Mouse (Mus musculus) spleen, postnatal 10 days (tissue): ENCODE measurements around the gene Cacul1.
"Not testable (repeated sequence)": the region's sequence is repeated elsewhere in the genome, so short reads cannot be mapped to it uniquely, and the experiment has no call there.

Experiments used
- DNase-seq, 2 experiments: peaks; one replicate each; pipeline ENCODE4 v3.0.0; 2021 to 2022; ENCODE audit warnings: low spot score in 2 of 2

Cacul1 gene

DNA sequence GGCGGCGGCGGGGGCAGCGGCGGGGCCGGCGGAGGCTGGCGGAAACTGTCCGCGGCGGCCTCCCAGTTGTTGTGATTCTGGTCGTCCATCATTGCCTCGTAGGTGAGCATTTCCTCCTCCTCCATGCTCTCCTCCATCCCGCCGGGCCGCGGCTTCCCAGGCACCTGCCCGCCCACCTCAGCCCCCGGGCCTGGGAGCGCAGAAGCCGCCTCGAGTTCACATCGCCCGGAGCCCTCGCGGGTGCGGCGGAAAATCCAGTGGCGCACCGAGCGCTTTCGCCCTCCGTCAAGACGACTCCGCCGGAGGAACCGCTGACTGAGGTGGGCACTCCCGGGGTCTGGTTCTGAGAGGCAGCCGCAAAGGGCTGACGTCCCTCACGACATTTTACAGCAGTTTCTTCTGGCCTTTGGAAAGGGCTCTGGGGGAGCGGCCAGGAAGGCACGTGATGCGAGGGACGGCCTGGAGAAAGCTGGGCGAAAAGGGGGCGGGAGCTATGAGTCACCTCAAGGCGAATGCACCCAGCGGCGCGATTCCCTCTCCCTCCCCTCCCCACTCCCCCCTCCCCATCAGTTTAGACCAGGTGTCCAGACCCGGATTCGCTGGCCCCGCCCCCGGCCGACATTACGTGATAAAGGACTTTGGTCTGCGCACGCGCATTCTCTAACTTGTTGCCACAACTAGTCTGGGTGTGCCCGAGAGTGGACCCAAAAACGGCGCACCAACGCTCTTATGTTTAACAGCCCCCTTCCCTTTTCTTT is at the start of gene Cacul1:
Cacul1 (minus strand) TSS at position 444 of the 758 bp plus-strand sequence.
- peak; percentile 93 to 98 for DNase-seq

DNA sequence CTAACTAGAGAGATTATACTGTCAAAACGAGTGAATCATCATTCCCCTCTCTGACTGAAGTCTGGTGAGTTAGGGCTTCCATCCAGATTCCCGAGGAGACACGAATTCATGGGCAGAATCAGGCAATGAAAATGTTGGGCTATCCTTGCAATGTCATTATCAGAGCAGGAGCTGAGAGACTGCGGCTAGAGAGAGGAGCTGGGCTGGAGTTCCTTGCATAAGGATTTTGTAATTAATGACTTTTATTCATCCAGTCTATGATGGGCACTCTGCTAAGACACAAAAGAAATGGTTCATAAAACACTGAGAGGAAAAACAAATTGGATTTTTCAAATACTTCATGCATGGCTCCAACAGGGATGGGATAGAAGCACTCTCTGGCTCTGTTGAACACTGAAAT is 38.6 kb upstream of the Cacul1 start:
- no peak for DNase-seq

DNA sequence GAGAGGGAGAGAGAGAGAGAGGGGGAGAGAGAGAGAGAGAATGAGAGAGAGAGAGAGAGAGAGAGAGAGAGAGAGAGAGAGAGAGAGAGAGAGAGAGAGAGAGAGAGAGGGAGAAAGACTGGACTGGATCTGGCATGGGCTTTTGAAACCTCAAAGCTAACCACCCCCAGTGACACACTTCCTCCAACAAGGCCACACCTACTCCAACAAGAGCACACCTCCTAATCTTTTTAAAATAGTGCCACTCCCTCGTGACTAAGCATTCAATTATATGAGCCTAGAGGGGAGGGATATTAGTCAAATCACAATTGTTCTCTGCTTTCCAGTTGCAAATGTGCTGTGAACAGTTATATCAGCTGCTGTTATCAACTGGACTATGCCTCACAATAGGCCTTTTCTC is 36.2 kb upstream of the Cacul1 start:
- no peak for DNase-seq

DNA sequence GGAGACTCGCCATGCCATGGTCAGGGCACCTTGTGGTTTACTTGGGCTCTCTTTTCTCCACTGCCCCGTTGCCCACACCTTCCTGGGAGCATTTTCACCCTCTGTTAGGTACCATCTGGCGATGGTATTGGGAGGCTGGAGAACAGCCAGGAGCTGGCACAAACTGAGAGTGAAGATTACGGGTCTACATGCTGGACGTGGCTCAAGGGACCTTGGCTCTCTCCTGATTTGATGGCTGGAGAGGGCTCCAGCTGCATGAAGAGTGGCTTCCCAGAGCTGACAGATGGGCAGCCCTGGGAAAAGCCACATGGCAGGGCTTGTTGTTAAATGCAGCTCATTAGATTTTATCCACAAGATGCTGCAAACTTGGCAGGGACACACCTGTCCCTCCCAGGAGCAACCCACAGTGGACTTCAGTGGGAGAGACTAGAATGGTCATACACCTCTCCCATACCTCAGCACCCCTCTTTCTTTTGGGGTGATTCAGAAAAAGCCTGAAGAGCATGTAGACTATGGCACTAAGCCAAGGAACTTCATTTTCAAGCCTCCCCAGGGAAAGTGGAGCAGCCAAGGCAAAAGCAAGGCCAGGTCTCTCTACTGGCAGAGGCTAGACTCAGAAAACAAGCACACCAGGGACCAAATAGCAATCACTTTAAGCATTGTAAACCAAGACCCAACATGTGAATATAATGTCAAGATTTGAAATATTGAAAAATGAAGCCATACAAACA is 34.8 kb upstream of the Cacul1 start:
- DNase-seq = no peak

DNA sequence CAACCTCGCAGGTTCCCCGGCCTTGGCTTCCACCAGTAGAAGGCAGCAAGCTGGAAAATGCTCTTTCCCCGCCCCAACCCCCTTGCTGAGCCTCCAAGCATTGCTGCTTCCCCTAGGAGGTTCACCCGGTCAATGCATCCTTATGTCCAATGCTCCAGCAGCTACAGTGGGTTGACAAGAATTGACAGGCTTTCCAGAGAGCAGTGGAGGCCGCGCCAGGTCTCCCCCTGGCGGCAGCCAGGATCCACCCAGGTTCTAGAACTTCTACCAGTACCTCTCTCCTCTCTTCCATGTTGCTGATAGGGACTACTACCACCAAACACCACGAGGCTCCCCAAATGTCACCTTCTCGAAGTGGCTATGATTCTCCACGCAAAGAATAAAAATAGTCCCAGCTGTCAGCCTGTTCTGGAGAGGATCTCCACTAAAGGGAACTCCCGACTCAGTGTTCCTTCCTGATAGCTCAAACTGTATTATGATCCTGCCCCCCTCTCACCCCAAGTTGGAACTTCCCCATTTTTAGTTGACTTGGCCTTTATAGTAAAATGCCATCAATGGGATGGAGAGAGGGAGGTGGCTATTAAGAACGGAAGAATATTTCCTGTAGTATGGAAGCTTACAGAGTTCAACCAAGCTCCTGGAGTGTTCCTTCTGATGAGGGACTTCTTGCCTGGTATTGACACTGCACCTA is 30.8 kb upstream of the Cacul1 start:
- DNase-seq = peak in 1 of 2 experiments; percentile 34

DNA sequence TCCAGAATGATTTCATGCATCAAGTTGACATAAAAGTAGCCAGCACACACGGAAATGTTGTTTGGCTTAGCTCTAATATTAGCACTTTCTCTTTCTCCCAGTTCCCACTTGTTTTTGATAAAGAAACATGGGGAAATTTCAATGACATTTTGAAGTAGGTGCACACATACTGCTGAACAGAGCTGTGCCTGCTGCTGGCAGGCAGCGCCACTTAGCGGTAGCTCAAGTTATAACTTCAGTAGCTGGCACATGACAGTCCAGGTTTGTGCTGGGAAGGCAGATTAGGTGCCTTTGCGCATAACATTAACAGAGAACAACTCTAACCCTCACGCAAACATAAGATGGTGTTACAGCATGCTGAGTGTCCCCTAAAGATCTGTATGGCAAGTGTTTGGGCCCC is 27.9 kb upstream of the Cacul1 start:
- DNase-seq = peak; percentile 23 to 64

DNA sequence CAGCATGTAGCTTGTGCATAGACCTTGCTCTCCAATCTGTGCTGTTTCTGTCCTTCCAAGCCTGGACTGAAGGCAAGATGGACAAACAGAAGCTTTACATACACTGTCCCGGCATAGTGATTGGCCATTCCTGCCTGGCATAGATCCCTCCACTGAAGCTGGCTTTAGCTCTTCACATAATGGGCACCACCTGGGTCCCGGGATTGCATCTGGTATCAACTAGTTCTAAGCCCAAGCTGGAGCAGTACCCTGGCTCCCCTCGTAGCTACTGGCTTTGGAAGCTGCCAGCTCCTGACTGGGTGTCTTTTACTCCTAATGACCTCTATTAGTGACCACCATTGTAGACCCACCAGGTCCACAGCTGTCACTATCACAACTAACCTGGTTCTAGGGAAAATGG is 22.8 kb upstream of the Cacul1 start:
- no peak for DNase-seq

DNA sequence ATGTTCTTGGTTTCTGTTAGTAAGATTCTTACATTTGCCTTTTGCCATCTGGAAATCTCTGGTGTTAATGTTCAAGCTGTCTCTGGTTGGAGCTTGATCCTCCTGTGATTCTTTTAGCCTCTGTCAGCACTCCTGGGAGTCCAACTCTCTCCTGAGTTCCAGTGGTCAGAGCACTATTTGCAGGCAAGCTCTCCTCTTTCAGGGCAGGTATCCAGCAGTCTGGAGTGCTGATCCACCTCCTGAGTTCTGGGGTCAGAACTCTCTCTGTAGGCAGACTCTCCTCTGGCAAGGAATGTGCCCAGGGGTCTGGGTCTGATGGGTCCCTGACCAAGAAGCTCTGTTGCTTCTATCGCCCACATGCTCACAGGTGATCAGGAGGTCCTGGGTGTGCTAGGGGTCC is 21.2 kb upstream of the Cacul1 start:
- DNase-seq = not testable (repeated sequence)

DNA sequence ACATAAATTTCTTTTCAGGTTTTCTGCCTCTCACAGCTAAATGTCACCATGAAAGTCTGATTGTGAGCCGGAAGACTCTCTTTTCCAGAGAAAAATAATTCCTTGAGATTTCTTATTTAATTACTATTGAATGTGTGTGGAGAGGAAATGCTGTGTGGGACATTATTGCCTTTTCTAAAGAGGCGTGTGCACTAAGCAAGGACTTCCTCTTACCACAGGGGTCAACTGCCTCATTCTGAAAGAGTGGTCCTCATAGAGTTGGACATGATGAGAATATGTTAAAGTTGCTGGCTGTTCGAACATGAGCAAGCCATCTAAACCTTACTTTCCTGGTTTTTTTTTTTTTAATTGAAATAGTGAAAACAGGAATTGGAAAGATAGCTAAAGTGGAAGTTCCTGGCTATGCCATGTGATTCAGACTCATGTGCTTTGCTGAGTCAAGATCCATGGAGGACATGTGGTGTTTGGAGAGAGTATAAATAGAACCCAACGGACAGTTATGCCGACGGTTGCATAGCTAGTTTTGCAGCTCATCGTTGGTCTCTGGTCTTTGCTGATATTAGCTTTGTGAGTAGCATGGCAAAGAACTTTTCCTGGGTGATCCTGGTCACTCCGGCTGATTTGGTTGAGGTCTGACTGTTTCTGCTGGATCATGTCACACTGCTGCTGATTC is 17.3 kb upstream of the Cacul1 start:
- DNase-seq = no peak

DNA sequence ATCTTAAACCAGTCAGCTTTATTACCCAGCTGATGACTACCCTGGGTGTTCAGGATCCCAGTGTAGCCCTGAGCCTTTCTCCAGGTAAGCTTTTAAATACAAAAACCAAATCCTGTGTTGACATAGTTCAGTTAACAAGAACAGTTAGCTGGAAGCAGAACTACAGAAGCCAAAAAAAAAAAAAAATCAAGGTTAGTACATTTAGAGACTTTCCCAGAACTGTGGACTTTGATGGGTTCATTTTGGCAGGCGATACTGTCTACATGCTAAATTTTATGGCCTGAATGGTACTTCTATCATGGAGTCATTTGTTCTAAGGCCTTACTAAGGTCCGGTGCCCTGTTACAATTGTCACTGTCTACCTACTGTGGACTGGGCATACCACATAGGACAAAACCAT is 8.8 kb upstream of the Cacul1 start:
- DNase-seq = no peak

DNA sequence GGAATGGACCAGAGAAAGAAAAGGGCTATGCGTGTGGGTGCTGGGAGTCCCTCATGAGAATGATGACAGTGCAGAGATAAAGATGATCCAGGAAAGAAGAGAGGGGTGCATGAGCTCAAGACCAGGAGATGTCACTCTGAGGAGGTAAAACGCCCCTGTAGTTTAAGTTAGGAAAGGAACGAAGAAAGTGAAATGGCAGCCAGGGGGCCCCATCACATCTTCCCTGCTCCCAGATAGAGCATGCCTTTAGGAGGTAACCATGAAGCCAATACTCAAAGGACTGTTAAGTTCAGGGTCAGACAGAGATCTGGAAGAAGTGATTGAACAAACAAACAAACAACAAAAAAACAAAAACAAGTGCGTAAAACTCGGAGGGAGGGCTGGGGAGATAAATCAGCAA is 5.8 kb upstream of the Cacul1 start:
- DNase-seq = no peak

DNA sequence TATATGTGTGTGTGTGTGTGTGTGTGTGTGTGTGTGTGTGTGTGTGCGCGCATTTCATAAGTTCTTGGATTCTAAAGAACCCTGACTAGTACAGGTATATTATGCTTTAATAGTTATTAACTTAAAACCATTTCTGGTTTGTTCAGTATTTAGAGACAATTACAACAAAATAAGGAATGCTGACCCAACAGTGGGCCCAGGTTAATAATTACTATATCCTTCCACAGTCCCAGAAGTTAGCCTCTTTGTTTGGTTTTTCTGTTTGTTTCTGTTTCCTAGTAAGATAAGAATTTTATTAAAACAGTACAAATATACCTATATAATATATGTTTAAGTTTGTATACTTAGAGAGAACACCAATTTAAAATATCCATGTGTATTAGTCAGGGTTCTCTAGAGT is 2.4 kb upstream of the Cacul1 start:
- DNase-seq = no peak

DNA sequence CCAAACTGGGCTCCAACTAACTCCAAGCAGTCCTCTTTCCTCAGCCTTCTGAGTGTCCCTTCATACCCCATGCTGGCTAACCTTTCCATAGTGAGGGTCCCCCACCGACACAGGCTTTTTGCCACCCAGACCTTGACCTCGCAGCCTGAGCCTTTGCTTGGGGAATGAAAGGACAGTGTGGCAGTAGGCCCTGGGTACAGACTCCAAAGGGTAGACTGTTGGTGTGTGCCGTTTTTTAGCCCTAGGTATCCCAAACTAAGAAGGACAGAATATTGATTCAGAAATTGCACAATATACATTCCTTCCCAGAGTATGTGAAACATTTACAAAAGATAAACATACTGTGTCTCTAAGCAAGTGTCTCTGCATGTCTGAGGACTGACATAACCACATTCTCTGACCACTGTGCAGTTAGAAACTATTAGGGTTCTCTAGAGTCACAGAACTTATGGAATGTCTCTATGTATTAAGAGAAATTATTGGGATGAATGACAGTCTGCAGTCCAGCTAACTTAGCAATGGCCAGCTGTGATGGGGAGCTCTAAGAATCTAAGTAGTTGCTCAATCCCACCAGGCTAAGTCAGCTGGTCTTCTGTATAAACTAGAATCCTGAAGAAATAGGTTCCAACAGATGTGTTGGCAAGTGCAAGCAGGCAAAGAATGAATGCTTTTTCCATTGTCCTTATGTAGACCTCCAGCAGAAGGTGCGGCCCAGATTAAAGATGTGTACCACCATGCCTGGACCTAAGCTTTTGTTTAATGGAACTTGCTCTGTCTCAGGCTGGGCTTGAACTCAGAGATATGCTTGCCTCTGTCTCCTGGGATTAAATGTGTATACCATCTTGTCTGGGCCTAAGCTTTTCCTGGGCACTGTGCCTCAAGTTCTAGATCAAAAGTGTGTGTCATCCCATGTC is 809 bp upstream of the Cacul1 start:
- DNase-seq = no peak

DNA sequence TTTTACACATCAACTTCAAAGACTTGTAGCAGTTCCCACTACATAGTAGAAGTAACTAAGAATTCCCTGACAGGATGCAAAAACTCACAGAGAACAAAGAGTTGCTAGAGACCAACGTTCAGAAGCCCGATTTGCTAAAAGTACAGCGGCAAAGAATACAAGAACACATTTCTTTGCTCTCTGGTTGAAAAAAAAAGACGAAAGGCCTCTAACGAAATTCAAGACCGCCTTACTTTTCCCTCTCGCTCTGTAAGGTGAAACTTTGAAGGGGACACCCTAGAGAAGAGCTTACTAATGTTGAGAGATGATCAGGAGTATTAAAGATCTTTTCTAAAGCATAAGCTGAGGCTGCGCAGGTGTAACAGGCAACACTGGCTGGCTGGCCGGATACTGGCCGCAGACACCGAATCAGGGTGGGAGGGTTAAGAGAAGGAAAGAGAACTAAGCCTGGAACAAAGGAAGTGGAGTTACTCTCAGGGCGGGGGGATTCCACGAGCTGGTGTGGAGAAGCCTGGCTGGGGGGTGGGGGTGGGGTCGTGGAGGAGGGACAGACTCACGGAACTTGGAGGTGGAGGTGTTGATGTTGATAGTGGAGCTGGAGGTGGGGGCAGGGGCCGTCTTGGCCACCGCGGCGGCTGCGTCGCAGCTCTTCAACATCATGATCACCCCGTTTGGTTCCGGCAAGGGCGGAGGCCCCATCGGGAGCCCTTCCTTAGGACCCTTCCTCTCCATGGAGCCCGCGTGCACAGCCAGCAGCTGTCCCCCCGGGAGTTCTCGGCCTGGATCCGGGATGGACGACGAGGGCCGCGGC is 849 bp downstream of the Cacul1 start:
- peak in 1 of 2 experiments; percentile 65 for DNase-seq

DNA sequence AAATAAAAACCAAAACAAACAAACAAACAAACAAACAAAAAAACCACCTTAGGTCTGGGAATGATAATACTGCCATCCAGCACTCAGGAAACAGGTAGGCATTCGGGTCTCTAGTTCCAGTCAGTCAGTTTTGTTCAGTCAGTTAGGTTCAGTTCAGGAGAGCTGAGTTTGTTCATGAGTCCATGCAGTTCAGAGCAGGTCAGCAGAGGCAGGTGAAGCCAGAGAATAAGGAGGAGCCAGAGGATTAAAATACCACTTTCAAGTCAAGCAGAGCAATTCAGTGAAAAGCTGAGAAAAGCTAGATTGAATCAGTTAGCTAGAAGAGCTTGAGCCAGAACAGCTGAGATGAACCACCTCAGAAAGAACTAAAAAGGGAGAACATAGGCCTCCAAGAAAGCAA is 4.1 kb downstream of the Cacul1 start:
- no peak for DNase-seq

DNA sequence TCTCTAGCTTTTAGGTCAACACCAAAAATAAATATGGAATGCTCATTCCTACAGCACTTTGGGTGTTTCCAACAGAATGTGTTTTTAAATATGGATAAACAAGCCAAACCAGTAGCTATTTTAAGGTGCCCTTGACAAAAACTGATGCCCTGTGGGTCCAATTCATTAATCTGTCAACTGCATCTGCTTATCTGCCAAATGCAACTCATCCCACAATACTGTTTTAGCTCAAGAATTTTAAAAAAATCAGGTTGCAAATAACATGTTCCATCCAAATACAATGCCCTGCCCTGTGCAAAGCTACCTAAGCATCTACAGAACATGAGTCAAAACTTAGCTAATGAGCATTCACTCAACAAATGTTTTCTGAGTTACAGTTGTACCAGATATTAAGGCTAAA is 20.3 kb downstream of the Cacul1 start:
- no peak for DNase-seq

DNA sequence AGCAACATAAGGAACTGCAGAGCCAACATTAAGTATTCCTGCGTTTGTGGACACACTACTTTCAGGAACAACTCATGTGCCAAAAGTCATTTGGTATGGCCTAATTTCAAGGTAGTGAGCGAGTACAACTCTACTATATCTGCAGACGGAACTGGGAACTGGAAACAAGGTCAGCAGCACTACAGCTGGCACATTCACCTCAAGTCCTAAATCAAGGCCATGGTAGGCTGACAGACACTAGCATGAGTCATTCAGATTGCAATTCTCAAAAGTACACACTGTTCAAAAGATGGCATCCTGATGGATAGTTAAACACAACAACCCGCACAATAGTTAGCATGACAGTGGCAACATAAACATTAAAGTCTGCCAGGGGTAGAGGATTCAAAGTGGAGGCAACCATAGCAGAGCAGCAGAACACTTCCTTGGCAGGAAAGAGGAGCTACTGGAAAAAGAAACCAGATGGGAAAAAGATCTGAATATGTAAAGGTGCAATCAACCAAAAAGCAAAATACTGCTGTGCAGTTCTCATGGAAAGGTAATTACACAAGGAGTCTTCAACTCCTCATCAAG is 25.9 kb downstream of the Cacul1 start:
- no peak for DNase-seq

DNA sequence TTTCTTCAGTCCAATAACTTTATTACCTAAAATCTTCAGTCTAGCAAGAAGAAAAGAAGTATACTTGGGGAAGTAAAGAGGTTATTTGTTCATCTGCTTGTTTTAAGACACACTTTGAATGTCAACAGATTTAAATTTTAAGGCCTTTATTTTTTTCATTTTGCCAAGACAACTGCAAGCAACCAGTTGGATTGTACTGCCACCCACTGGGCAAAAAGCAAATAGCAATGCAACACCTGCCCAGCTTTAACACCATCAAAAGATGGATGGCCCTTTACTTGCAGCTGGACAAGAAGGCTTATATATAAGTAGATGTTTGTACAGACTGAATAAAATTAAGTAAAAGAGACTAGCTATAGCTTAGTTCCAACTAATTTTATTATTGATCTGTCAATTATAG is 27.3 kb downstream of the Cacul1 start:
- DNase-seq = peak; percentile 51 to 83

DNA sequence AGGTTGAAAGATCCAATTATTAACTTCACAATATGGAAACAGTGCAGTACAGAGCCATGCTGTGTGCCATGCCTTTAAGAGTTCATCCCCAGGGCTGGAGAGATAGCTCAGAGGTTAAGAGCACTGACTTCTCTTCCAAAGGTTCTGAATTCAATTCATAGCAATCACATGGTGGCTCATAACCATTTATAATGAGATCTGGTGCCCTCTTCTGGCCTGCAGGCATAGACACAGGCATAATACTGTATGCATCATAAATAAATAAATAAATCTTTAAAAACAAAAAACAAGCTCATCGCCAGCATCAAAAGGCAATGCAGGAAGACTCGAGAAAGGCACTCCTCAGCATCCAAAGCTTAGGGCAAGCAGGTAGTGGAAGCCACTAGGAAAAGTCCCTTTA is 37.5 kb downstream of the Cacul1 start:
- DNase-seq = no peak

DNA sequence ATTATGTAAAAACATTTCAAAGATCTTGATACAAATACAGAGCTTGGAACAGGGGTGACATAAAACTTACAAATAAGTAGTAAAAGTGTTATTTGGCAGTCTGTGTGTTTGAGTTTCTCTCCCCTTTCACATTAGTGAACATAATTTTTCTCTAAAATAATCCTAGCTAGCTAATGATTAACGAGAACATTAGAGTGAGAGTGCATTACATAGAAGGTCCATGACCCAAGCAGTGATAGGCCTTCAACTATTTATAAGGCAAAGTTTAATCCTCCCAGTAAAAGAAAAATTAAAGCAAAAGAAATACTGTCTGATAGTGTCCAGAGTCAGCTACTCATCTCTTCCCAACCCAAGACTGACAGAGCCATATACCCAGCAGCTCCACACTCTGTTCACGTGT is 48.9 kb downstream of the Cacul1 start:
- no peak for DNase-seq
